Mouse (Mus musculus): ENCODE measurements around the gene Plcb4. TPM values are rescaled to one million over a fixed set of nuclear protein-coding genes. Genes with fewer than 3 reads are reported as not detected.

Gene Plcb4
- polyA plus RNA-seq, 1 experiment from 2014 or later: 25.3 TPM

GRCm38 (mm10) chr2:135869637-135870036, 210.8 kb downstream of the Plcb4 start:
- no peak overlapping the region for H3K9ac ChIP-seq (ENCODE audit: low read length)
- H3K4me1 ChIP-seq (ENCODE audit: control insufficient read depth, insufficient read depth, low read length): no peaks in the 10 kb centered on the region
- no peak overlapping the region for H3K4me2 ChIP-seq (ENCODE audit: low read depth, low read length)
- H3K4me3 ChIP-seq (replicated peaks; ENCODE audit: low read length): no peak overlapping the region
- no peaks in the 10 kb centered on the region for H3K27me3 ChIP-seq (ENCODE audit: control insufficient read depth, insufficient read depth, low read length)
- ATAC-seq (ENCODE audit: insufficient read depth, low FRiP score): no peak
- 86% methylated on average over 7 of the region's 7 CpGs for WGBS
- no peaks in the 10 kb centered on the region for H3K9me3 ChIP-seq (replicated peaks; ENCODE audit: control insufficient read depth, low read length)
- H3K36me3 ChIP-seq (ENCODE audit: control insufficient read depth, insufficient read depth, low read length): no peaks in the 10 kb centered on the region
- no peak overlapping the region for H3K27ac ChIP-seq (ENCODE audit: low read length)

- no peak overlapping the region for H3K4me3 ChIP-seq (replicated peaks; ENCODE audit: low read length)
- H3K9me3 ChIP-seq (replicated peaks; ENCODE audit: control insufficient read depth, low read length): no peaks in the 10 kb centered on the region
- H3K9ac ChIP-seq (ENCODE audit: low read length): no peak overlapping the region
- no peaks in the 10 kb centered on the region for H3K27me3 ChIP-seq (ENCODE audit: control insufficient read depth, insufficient read depth, low read length)
- no peak for ATAC-seq (ENCODE audit: insufficient read depth, low FRiP score)
- H3K4me2 ChIP-seq (ENCODE audit: low read depth, low read length): no peak overlapping the region
- H3K27ac ChIP-seq (ENCODE audit: low read length): no peak overlapping the region
- no peaks in the 10 kb centered on the region for H3K4me1 ChIP-seq (ENCODE audit: control insufficient read depth, insufficient read depth, low read length)
- H3K36me3 ChIP-seq (ENCODE audit: control insufficient read depth, insufficient read depth, low read length): no peaks in the 10 kb centered on the region
- WGBS: 84% methylated on average over 9 of the region's 9 CpGs
Observed at GRCm38 (mm10) chr2:135873146-135873545, 214.3 kb downstream of the Plcb4 start.

- no peak overlapping the region for H3K27ac ChIP-seq (ENCODE audit: low read length)
- H3K4me3 ChIP-seq (replicated peaks; ENCODE audit: low read length): no peak overlapping the region
- H3K9me3 ChIP-seq (replicated peaks; ENCODE audit: control insufficient read depth, low read length): no peaks in the 10 kb centered on the region
- 69% methylated on average over 2 of the region's 2 CpGs for WGBS
- no peaks in the 10 kb centered on the region for H3K36me3 ChIP-seq (ENCODE audit: control insufficient read depth, insufficient read depth, low read length)
- no peaks in the 10 kb centered on the region for H3K4me1 ChIP-seq (ENCODE audit: control insufficient read depth, insufficient read depth, low read length)
- ATAC-seq (ENCODE audit: insufficient read depth, low FRiP score): no peak
- no peak overlapping the region for H3K4me2 ChIP-seq (ENCODE audit: low read depth, low read length)
- H3K27me3 ChIP-seq (ENCODE audit: control insufficient read depth, insufficient read depth, low read length): no peaks in the 10 kb centered on the region
- no peak overlapping the region for H3K9ac ChIP-seq (ENCODE audit: low read length)
Observed at GRCm38 (mm10) chr2:135873761-135874160, 214.9 kb downstream of the Plcb4 start.

GRCm38 (mm10) chr2:135875549-135875948, 216.7 kb downstream of the Plcb4 start:
- Histone ChIP-seq H3K27ac (ENCODE audit: low read length) (no peak overlapping the region), H3K4me2 (ENCODE audit: low read depth, low read length) (no peak overlapping the region), H3K36me3 (ENCODE audit: control insufficient read depth, insufficient read depth, low read length) (no peaks in the 10 kb centered on the region), H3K9me3 (replicated peaks; ENCODE audit: control insufficient read depth, low read length) (no peaks in the 10 kb centered on the region), H3K9ac (ENCODE audit: low read length) (no peak overlapping the region), H3K4me1 (ENCODE audit: control insufficient read depth, insufficient read depth, low read length) (peaks cover 9% of the 10 kb centered on the region), H3K27me3 (ENCODE audit: control insufficient read depth, insufficient read depth, low read length) (no peaks in the 10 kb centered on the region), H3K4me3 (replicated peaks; ENCODE audit: low read length) (no peak overlapping the region)
- 77% methylated on average over 6 of the region's 6 CpGs for WGBS
- no peak; the same call in 1 of the 2 replicates for ATAC-seq (ENCODE audit: insufficient read depth, low FRiP score)

GRCm38 (mm10) chr2:135879356-135879755, 220.5 kb downstream of the Plcb4 start:
- Histone ChIP-seq H3K9ac (ENCODE audit: low read length) (no peak overlapping the region), H3K36me3 (ENCODE audit: control insufficient read depth, insufficient read depth, low read length) (no peaks in the 10 kb centered on the region), H3K4me2 (ENCODE audit: low read depth, low read length) (no peak overlapping the region), H3K9me3 (replicated peaks; ENCODE audit: control insufficient read depth, low read length) (no peaks in the 10 kb centered on the region), H3K4me1 (ENCODE audit: control insufficient read depth, insufficient read depth, low read length) (peaks cover 10% of the 10 kb centered on the region), H3K27me3 (ENCODE audit: control insufficient read depth, insufficient read depth, low read length) (no peaks in the 10 kb centered on the region), H3K27ac (ENCODE audit: low read length) (no peak overlapping the region), H3K4me3 (replicated peaks; ENCODE audit: low read length) (no peak overlapping the region)
- 79% methylated on average over 7 of the region's 7 CpGs for WGBS
- ATAC-seq (ENCODE audit: insufficient read depth, low FRiP score): no peak

GRCm38 (mm10) chr2:135880269-135880760, 221.5 kb downstream of the Plcb4 start:
- H3K4me1 ChIP-seq (ENCODE audit: control insufficient read depth, insufficient read depth, low read length): peaks cover 10% of the 10 kb centered on the region
- no peaks in the 10 kb centered on the region for H3K27me3 ChIP-seq (ENCODE audit: control insufficient read depth, insufficient read depth, low read length)
- H3K27ac ChIP-seq (ENCODE audit: low read length): peak overlapping the region; percentile 79
- H3K9me3 ChIP-seq (replicated peaks; ENCODE audit: control insufficient read depth, low read length): no peaks in the 10 kb centered on the region
- ATAC-seq (ENCODE audit: insufficient read depth, low FRiP score): peak; percentile 62; the same call in 1 of the 2 replicates
- H3K9ac ChIP-seq (ENCODE audit: low read length): no peak overlapping the region
- 27% methylated on average over 6 of the region's 6 CpGs for WGBS
- H3K36me3 ChIP-seq (ENCODE audit: control insufficient read depth, insufficient read depth, low read length): no peaks in the 10 kb centered on the region
- H3K4me3 ChIP-seq (replicated peaks; ENCODE audit: low read length): no peak overlapping the region
- no peak overlapping the region for H3K4me2 ChIP-seq (ENCODE audit: low read depth, low read length)

- WGBS: 80% methylated on average over 4 of the region's 4 CpGs
- peaks cover 10% of the 10 kb centered on the region for H3K4me1 ChIP-seq (ENCODE audit: control insufficient read depth, insufficient read depth, low read length)
- no peak for ATAC-seq (ENCODE audit: insufficient read depth, low FRiP score)
- no peak overlapping the region for H3K4me3 ChIP-seq (replicated peaks; ENCODE audit: low read length)
- H3K27me3 ChIP-seq (ENCODE audit: control insufficient read depth, insufficient read depth, low read length): no peaks in the 10 kb centered on the region
- no peaks in the 10 kb centered on the region for H3K36me3 ChIP-seq (ENCODE audit: control insufficient read depth, insufficient read depth, low read length)
- no peak overlapping the region for H3K9ac ChIP-seq (ENCODE audit: low read length)
- no peaks in the 10 kb centered on the region for H3K9me3 ChIP-seq (replicated peaks; ENCODE audit: control insufficient read depth, low read length)
- no peak overlapping the region for H3K4me2 ChIP-seq (ENCODE audit: low read depth, low read length)
- no peak overlapping the region for H3K27ac ChIP-seq (ENCODE audit: low read length)
Observed at GRCm38 (mm10) chr2:135883359-135883758, 224.5 kb downstream of the Plcb4 start.

GRCm38 (mm10) chr2:135884534-135885180, 225.8 kb downstream of the Plcb4 start:
- Histone ChIP-seq H3K27me3 (ENCODE audit: control insufficient read depth, insufficient read depth, low read length) (no peaks in the 10 kb centered on the region), H3K36me3 (ENCODE audit: control insufficient read depth, insufficient read depth, low read length) (no peaks in the 10 kb centered on the region), H3K27ac (ENCODE audit: low read length) (no peak overlapping the region), H3K4me3 (replicated peaks; ENCODE audit: low read length) (no peak overlapping the region), H3K9ac (ENCODE audit: low read length) (no peak overlapping the region), H3K4me1 (ENCODE audit: control insufficient read depth, insufficient read depth, low read length) (peaks cover 9% of the 10 kb centered on the region), H3K9me3 (replicated peaks; ENCODE audit: control insufficient read depth, low read length) (no peaks in the 10 kb centered on the region), H3K4me2 (ENCODE audit: low read depth, low read length) (no peak overlapping the region)
- WGBS: 78% methylated on average over 7 of the region's 7 CpGs
- ATAC-seq (ENCODE audit: insufficient read depth, low FRiP score): no peak

- Histone ChIP-seq H3K27me3 (ENCODE audit: control insufficient read depth, insufficient read depth, low read length) (no peaks in the 10 kb centered on the region), H3K4me2 (ENCODE audit: low read depth, low read length) (no peak overlapping the region), H3K9me3 (replicated peaks; ENCODE audit: control insufficient read depth, low read length) (no peaks in the 10 kb centered on the region), H3K4me1 (ENCODE audit: control insufficient read depth, insufficient read depth, low read length) (no peaks in the 10 kb centered on the region), H3K36me3 (ENCODE audit: control insufficient read depth, insufficient read depth, low read length) (no peaks in the 10 kb centered on the region), H3K27ac (ENCODE audit: low read length) (no peak overlapping the region), H3K9ac (ENCODE audit: low read length) (no peak overlapping the region), H3K4me3 (replicated peaks; ENCODE audit: low read length) (no peak overlapping the region)
- WGBS: 36% methylated on average over 6 of the region's 6 CpGs
- peak; percentile 56; the same call in 1 of the 2 replicates for ATAC-seq (ENCODE audit: insufficient read depth, low FRiP score)
Observed at GRCm38 (mm10) chr2:135885607-135886006, 226.8 kb downstream of the Plcb4 start.

Data from stomach, embryonic 16.5 days (tissue).